Mouse (Mus musculus) testis, adult 2 months (tissue): ENCODE results near the gene Cyp4f14.

Source experiments
- CTCF ChIP-seq: fragments of 200-500 bp; IDR thresholded peaks from 2 replicates; pipeline ENCODE4 v1.5.1; 2012; ENCODE audit warnings: low read depth, mild to moderate bottlenecking, inconsistent platforms, low read length, moderate library complexity; ENCODE audit not compliant: control insufficient read depth, insufficient read depth, insufficient replicate concordance
- POLR2A ChIP-seq: fragments of 200-500 bp; IDR thresholded peaks from 2 replicates; pipeline ENCODE4 v1.6.1; 2012; ENCODE audit warnings: low read depth, mild to moderate bottlenecking, inconsistent platforms, low read length, moderate library complexity; ENCODE audit not compliant: control insufficient read depth

GRCm38 (mm10) chr17:32947215-32947914 is 30.2 kb upstream of the Cyp4f14 start, which contains the start of gene Cyp4f13:
- TF ChIP-seq CTCF (no peak), POLR2A (peak; percentile 42; the same call in 1 of the 2 replicates)
